Mouse (Mus musculus) heart, postnatal 4 days (tissue): ENCODE measurements around the gene Fam120a. TPM values are rescaled to one million over a fixed set of nuclear protein-coding genes. Genes with fewer than 3 reads are reported as not detected.

Experiments
- DNase-seq: peaks from one replicate; pipeline ENCODE4 v3.0.0; 2021
- total RNA-seq, 2 experiments: library from RNA; stranded (reverse); gene quantifications; 2 replicates each; pipeline ENCODE4 v1.2.3; 2021

The Fam120a gene
- total RNA-seq, 2 experiments from 2014 or later, result 112 to 118 TPM

DNA sequence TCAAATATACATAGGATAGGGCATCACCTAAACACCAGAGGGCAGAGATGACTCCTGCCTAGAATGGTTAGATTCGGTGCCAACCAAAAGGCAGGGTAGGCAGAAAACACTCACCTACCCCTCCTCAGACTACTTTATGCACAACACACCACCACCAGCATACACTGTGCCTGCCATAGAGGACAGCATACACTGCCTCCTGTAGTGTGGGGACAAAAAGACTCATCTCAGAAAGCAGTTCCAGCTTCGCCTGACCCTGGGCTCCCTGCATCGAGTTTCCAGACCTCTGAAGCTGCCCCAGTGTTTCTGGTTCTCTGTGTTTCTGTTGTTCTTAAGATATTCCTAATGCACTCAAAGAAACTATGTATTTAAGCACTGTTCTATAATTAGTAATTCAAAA, 54.7 kb downstream of the Fam120a start:
- DNase-seq, result no peak

- DNase-seq, result no peak
These were observed 56.4 kb downstream of the Fam120a start for GRCm38 (mm10) chr13:48911426-48911825.

GRCm38 (mm10) chr13:48905458-48905857, 62.4 kb downstream of the Fam120a start:
- no peak for DNase-seq

- no peak for DNase-seq
These were observed 72.4 kb downstream of the Fam120a start for GRCm38 (mm10) chr13:48895376-48895775.

GRCm38 (mm10) chr13:48890260-48890960, 77.4 kb downstream of the Fam120a start:
- no peak for DNase-seq

DNA sequence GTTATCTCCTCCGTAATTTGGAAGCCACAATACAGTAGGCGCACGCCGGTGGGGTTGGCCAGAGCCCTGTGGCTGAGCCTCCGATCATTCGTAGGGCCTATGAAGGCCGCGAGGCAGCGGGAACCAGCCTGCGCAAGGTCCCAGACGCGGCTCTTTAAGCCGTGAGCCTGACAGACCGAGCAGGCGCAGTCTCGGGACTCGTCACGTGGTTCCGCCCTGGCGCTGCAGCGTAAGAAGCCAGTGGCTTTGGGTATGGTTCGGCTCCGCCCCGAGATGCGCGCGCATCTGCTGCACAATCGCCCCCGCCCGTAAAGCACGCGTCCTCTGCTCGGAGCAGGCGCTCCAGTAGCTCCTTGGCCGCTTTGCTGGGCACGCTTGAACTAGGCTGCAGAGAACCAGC, 89.3 kb downstream of the Fam120a start:
- peak; percentile 99 for DNase-seq

DNA sequence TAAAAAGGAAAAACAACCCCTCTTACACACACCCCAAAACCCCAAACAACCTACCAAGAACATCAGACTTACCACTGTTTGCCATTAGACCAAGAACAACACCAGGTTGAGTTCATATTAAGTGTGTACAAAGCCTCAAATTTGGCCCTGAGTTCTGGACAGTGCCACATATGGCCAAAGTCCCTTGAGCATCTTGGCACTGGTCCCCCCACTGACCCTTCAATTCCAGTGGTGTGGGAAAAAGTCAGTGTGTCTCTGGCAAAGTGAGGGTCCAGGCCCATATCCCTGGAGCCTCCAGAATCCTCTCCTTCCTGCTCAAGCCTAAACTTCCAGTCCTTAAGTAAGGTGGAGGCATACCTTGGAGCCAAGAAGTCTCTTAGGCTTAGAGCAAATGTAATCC, 90.0 kb downstream of the Fam120a start:
- DNase-seq, result no peak

GRCm38 (mm10) chr13:48872726-48873125, 95.1 kb downstream of the Fam120a start:
- no peak for DNase-seq

DNA sequence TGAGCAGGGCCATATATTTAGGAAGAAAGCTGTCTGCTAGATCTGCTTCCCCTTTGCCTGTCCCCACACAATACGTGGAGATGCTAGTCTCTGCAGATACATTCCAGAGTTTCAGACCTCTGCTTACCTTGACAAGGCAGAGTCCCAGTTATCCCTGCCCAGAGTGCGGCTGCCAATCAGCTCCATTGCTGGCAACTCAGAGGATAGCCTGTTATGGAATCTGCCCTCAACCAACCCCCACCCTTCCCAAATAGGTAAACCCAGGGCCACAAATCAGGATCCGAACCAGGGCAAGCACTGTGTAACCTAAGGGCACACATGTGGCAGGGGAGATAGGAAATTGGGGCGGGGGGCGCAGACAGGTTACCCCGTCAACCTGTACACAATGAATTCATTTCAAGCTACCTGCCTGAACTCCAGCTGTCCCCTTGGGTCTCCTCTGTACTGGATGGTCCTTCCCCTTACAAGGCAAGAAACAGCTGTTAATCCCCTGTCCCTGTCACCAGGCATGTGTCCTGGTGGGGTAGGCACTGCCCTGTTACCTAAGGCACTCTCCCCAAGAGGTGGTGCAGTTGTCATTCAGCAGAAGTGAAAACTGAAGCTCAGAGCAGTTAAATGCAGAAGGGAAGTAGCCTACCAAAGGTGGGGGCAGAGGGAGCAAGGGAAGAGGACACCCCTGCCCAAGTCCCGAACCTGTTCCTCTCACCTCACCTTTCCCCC, 95.8 kb downstream of the Fam120a start:
- no peak for DNase-seq

- peak; percentile 51 for DNase-seq
These were observed 96.8 kb downstream of the Fam120a start, which contains the start of gene Phf2 for GRCm38 (mm10) chr13:48870771-48871731. Gene Phf2, minus strand, starts transcription at chr13:48871119.

GRCm38 (mm10) chr13:48869950-48870770, 97.7 kb downstream of the Fam120a start:
- peak; percentile 56 for DNase-seq

GRCm38 (mm10) chr13:48869600-48869949, 98.2 kb downstream of the Fam120a start:
- no peak for DNase-seq

DNA sequence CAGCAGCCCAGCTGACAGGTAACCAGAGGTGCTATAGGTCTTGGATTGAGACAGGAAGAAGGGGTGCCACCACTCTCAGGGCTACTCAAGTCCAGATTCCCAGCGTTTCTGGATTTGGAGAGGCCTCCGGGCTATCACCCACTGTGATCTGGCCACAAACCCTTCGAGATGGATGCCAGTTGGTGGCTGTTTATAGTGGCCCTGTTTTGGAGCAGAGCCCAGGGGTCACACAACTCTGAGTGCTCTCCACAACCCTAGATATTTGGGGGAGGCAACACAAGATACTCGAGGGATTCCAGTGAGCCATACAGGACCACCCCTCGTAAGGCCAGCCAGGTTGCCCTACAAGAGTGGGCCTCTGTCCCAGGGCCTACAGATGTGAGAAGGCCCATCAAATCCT, 98.7 kb downstream of the Fam120a start:
- DNase-seq, result no peak

DNA sequence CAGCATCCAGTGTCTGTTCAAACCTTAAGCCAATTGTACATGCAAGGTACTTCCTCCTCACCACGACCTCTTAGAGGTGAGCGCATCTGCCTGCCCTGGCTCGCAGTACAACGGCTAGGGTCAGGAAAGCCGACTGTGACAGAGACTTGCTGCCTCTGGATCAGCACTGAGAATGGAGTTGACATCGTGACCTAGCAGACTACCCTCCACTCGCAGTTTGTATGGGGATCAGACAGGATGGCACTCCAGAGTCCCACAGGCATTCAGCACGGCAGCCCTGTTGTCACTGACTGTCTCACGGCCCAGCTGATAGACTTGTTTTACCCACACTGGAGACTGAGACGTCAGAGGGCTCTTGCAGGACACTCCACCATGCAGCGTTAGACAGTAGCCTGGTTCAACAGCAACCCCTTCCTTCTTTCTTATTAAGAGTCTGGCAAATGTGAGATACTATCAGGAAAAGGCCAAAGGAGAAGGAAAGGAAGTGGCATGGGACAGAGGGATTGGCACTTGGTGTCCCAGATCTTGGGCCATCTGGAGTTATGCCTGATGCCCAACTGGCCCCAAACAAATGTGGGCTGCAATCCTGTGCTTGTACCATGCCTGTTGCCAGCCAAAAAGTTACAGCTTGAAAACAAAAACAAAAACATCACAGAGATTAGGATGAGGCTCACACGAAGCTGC, 103.0 kb downstream of the Fam120a start:
- no peak for DNase-seq

DNA sequence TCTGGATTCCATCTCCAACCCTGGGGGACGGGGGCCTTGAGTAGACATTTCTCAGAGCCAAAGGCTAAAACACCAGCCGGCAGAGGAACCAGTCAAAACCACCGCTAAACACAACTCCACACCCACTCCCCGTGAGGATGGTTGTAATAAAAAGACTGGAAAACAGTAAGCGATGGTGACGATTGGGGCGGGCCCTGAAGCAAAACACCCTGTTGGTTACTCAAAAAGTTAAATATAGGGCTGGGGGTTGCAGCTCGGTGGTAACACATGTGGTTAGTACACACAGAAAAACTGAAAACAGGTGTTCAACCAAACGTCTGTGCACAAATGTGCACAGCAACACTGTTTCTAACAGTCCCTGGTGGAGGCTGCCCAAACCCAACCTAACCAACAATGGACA, 104.3 kb downstream of the Fam120a start:
- DNase-seq, result no peak

DNA sequence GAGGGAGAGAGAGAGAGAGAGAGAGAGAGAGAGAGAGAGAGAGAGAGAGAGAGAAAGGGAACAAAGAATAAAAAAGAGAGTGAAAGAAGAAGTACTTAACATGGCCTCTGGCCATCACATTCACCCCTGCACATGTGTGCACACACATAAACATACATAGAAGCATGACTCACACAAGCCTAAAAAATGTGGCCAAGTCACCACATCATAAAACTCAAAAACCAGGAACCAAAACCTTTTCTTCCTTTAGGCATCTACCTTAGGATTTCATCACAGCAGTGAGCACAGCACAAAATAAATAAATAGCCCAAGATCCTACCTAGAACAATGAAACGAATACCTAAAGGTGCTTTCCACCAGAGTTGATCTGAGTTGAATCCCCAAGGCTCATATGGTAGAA, 105.9 kb downstream of the Fam120a start:
- DNase-seq, result no peak

GRCm38 (mm10) chr13:48858779-48859178, 109.0 kb downstream of the Fam120a start:
- DNase-seq, result no peak

DNA sequence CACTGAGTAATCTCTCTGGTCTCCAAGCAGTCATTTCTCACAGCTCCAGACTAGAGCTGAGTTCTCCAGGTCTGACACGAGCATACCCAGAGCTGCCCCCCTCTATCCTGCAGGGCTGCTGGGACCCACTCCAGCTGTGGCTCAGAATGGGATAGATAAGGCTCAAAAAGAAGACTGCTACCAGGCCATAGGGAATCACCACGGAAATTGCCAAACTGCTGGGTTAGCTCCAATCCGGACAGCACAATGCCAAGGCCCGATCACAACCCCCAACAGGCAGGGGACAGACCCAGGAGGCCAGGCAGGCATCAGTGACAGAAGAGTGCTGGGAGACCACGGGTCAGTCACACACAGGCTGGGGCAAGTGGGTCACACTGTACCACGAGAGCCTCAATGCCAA, 109.8 kb downstream of the Fam120a start:
- DNase-seq, result no peak

- no peak for DNase-seq
These were observed 110.4 kb downstream of the Fam120a start for GRCm38 (mm10) chr13:48857246-48857932.

DNA sequence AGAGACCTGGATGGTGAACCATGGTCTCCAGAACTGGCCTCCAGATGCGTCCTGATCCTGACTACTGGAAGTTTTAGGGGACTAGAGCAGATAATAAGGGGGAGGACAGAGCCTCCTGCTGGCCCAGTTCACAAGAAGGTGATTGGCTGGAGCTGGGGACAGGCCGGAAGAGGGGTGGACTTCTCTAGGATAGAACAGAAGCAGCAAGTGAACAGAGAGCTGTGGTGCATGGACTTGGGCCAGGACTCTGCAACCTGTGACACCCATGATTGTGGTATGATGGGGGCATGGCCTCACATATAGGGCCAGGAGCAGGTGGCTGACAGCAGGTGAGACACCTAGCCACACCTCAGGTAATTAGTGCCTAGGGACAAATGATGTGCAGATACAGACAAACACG, 113.9 kb downstream of the Fam120a start:
- no peak for DNase-seq

GRCm38 (mm10) chr13:48853475-48853874, 114.3 kb downstream of the Fam120a start:
- DNase-seq, result no peak
